Mouse (Mus musculus): ENCODE measurements around the gene Cst9. TPM values are rescaled to one million over a fixed set of nuclear protein-coding genes. Genes with fewer than 3 reads are reported as not detected.
A peak's percentile ranks its signal among the peaks of the same experiment; 100 is the strongest.

Cst9 gene
- polyA plus RNA-seq (2017; shearing (Covaris generic)): not detected

- no peak for ATAC-seq
These were observed at the start of gene Cst9 for GRCm38 (mm10) chr2:148834912-148835311. Cst9 (plus strand) TSS chr2:148835147.

- ATAC-seq: no peak
These were observed 45.8 kb upstream of the Cst9 start, which contains the start of gene Cst12 for GRCm38 (mm10) chr2:148789142-148789541. Cst12 (plus strand) TSS chr2:148789361.

DNA sequence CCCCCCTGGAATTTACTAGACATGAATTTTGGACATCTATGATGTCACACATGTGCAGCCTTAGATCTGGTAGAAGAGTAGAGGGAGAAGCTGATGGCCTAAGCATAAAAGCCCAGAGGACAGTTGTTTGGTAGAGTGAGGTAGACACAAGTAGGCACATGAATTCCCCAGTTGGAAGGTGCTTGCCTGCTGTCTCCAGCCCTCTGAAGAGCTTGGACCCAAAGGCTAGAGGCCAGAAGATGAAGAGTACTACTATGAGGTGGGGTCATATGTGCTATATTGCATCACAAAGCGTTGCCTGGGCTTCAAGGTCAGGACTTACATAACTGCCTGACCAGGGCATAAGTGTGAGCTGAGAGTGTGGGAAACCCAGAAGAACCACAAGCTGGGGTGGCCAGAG, 36.5 kb upstream of the Cst9 start, which contains the start of gene Cst8:
Gene Cst8 (plus strand): TSS at position 301 of the 400 bp plus-strand sequence.
- ATAC-seq: no peak

- no peak for ATAC-seq
These were observed 33.4 kb upstream of the Cst9 start for GRCm38 (mm10) chr2:148801491-148801921.

DNA sequence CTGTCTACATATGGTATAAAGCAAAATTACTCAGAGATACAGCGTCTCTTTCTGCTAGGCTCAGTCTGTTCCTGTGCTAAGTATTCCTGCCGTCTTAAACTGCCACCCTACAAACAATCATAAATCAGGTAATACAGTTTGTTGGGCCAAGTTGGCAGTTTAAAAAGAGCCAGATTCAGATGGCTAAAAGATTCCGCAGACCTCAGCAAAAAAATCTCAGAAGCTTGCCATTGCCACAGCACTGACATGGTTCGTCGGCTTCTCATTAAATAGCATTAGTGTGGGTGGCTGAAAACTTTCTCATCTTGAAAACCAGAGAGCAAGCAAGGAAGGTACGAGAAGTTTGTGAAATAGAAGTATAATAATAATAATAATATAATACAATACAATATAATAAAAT, 28.3 kb upstream of the Cst9 start:
- ATAC-seq: no peak

DNA sequence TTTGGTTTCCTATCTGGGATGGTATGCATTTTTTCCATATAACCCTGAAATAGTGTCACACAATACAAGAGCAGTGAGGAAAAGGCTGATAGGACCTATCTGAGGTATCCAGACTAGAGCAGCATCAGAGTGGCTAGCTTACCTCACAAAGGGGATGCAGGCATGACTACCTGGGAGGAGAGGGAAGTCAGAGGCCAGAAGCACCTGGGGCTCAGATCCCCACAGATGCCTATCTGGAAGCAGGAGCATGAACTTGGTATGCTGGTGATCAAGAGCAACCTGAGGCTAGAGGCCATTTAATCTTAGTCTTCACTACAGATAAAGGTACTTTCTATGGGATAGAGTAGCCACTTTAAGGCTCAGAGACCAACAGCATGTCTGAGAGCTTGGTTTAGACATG, 15.0 kb upstream of the Cst9 start, which contains the start of gene Cst13:
Gene Cst13 (plus strand): TSS at position 173 of the 400 bp plus-strand sequence.
- no peak for ATAC-seq

DNA sequence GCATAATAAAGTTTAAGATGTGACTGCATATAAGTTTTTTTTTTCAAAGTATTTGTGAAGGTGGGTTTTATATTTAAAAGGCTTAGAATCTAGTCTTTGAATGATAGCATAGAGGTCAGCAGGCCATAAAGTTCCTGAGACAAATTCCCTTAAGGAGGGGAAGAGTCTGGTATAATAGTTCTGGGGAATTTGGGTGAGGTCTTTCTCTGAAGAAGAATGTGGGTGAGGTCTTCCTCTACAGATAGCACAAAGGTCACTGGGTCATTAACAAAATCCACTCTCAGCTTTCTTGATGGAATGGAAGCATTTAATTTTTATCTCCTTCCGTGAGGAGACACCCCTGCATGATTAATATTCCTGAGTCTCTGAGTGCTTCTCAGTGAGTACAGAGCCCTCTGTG, 9.0 kb upstream of the Cst9 start:
- no peak for ATAC-seq

GRCm38 (mm10) chr2:148838075-148838777, 3.3 kb downstream of the Cst9 start:
- ATAC-seq: no peak

DNA sequence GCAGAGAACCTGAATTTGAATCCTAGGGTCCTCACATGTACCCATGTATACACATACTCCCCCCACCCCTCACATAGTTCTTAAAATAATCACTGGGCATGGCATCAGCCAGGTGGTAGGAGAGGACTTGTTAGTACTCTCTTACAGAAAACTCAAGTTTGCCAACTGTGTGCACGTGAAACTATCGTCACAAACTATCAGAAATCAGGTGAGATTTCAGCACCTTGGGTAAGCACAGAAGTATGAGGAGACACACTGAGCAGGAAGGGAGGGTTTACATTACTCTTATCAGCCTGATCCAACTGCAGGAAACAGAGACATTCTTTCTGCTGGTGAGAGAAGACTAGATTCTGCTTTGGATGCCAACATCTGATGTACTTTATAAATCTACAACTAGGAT, 4.3 kb downstream of the Cst9 start:
- ATAC-seq: no peak

GRCm38 (mm10) chr2:148851116-148851906, 16.4 kb downstream of the Cst9 start:
- peak; percentile 68 for ATAC-seq

DNA sequence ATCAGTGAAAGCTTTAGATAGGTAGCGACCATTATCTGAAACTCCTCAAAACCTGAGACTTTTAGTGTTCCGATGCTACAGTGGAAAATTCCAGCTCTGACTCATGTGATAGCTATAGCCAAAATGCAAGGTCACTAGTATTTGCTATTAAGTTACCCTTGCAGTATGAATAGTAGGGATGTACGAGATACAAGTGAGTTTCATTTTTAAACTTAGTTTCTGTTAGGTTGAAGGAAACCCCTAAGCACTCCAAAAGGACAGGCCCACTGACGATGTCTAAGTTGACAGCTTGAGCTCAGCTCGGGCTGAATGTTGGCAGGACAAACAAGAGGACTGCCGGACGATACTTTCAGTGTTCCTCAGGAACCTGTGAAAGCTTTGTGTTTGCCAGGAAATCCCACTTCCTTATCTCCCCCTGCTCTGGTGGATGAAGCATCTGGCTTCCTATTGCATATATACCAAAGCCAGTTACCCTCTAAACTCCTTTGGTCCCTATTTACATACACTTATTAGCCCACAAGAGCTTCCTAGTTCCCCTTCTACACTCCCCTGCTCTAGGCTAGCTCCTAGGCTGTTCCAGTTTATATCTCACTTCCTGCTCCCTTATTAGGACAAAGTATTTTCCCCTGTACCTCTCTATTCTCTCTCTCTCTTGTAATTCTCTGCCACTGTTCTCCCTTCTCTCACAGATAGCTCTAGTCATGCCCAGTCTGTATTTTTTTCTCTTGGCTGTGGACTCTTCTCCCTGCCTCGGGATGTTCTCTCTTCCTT, 21.9 kb downstream of the Cst9 start:
- ATAC-seq: no peak

DNA sequence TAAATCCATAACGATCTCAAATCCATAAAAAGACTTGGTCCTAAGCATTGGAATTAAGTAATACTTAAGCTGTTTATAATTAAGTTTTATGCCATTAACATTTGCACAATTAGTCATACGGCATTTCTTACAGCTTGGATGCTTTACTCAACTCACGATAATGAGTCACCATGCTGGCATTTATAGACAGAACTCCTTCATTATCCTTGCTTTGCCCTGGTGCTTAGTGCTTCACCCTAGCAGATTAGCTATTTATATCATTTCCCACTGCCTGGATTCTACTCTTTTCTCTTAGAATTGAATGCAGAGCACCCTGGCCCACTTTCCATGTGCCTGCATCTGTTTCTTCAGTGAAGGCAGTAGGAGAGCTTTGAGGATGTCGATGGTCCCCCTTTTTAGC, 22.6 kb downstream of the Cst9 start:
- ATAC-seq: no peak

GRCm38 (mm10) chr2:148860993-148861392, 26.0 kb downstream of the Cst9 start:
- no peak for ATAC-seq

- no peak for ATAC-seq
These were observed 26.7 kb downstream of the Cst9 start for GRCm38 (mm10) chr2:148861693-148862092.

DNA sequence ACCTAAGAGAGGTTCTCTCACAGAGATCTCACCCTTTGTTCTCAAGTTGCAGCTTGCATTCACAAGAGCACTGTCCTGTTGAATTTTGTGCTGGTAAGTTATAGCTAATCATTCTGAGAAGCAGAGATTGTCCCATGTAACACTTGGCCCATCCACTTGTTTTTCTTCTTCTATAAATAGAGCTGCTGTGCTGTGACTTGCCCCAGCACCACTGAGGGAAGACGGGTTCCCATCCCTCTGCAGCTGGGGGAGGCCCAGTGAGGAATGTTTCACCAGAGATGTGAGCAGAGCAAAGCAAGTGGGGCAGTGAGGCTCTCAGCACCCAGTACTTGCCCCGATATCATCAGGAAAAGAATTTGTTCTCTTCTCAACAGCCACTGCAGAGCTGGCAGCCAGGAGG, 30.0 kb downstream of the Cst9 start, which contains the start of gene 9230104L09Rik:
Gene 9230104L09Rik (minus strand): TSS at position 73 of the 400 bp plus-strand sequence.
- no peak for ATAC-seq

GRCm38 (mm10) chr2:148868959-148869358, 34.0 kb downstream of the Cst9 start:
- no peak for ATAC-seq

- no peak for ATAC-seq
These were observed 35.6 kb downstream of the Cst9 start for GRCm38 (mm10) chr2:148870526-148870925.

GRCm38 (mm10) chr2:148872860-148873259, 37.9 kb downstream of the Cst9 start:
- no peak for ATAC-seq

GRCm38 (mm10) chr2:148874224-148874616, 39.3 kb downstream of the Cst9 start:
- no peak for ATAC-seq

DNA sequence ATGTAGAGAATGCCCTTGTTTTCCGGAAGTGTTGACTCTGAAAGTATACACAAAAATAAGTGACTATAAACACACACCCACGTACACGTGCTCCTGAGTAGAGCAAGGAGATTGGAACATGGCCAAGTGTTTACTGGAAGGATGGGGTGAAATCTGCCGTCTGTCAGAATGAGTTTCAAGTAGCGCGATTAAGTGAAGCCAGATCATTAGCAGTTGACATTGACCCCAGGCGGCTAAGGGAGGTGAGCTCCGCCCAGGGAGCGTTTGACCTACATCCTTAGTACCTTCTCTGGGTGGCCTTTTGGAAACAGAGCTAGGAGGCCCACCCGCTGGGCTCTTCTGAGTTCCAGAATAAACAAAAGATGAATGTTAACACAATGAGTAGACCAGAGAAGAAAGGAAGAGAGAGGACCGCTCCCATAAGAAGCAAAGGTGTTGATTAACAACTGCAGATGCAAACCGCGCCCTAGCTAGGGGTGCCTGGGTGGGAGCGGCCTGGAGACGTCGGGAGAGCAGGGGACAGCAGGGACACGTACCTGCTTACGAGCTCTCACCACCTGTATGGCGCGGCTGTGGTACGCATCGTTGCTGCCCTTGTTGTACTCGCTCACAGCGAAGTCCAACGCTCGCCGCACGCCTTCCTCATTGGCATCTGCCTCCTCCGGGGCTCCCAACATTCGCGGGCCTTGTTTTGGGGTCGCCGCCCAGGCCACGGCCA, 39.8 kb downstream of the Cst9 start:
- peak; percentile 58 for ATAC-seq

GRCm38 (mm10) chr2:148875335-148875811, 40.4 kb downstream of the Cst9 start, which contains the start of gene Cst3:
Cst3 (minus strand) TSS chr2:148875692.
- peak; percentile 98 for ATAC-seq

Measured in activated CD4-positive, CD25-positive, alpha-beta regulatory T cell, adult 4 months (primary cell).